Mouse (Mus musculus): Measurements from ENCODE around the gene Dynll1. TPM values are rescaled to one million over a fixed set of nuclear protein-coding genes. Genes with fewer than 3 reads are reported as not detected.

The Dynll1 gene
- total RNA-seq, 2 experiments from 2014 or later: 713 to 752 TPM

- intact Hi-C loops (cut with DNase I): loop anchor here (2.0 kb wide), 1 partner anchor 28 kb away; the partner anchor contains the start of gene Dynll1
- peak; percentile 99 for DNase-seq (ENCODE audit: low spot score in 2 of 2)
Measured at GRCm38 (mm10) chr5:115272812-115273548, 27.8 kb downstream of the Dynll1 start, which contains the start of gene Rnf10. Gene Rnf10 (minus strand): TSS chr5:115272898.

- DNase-seq (ENCODE audit: low spot score in 2 of 2): peak; percentile 23 to 29
- intact Hi-C loops (cut with DNase I): loop anchor here (2.0 kb wide), 1 partner anchor 29 kb away; the partner anchor contains the start of gene Dynll1
Measured at GRCm38 (mm10) chr5:115271931-115272811, 28.6 kb downstream of the Dynll1 start.

GRCm38 (mm10) chr5:115269969-115270368, 30.8 kb downstream of the Dynll1 start:
- intact Hi-C loops (cut with DNase I): loop anchor here (10.0 kb wide), 1 partner anchor 255 kb away; the partner anchor contains the start of gene Sppl3
- no peak for DNase-seq (ENCODE audit: low spot score in 2 of 2)

GRCm38 (mm10) chr5:115268266-115268665, 32.5 kb downstream of the Dynll1 start:
- DNase-seq (ENCODE audit: low spot score in 2 of 2): no peak
- intact Hi-C loops (cut with DNase I): loop anchor here (10.0 kb wide), 1 partner anchor 253 kb away; the partner anchor contains the start of gene Sppl3

GRCm38 (mm10) chr5:115267469-115268045, 33.2 kb downstream of the Dynll1 start:
- intact Hi-C loops (cut with DNase I): loop anchor here (10.0 kb wide), 1 partner anchor 253 kb away; the partner anchor contains the start of gene Sppl3
- DNase-seq (ENCODE audit: low spot score in 2 of 2): no peak

GRCm38 (mm10) chr5:115266787-115267468, 33.9 kb downstream of the Dynll1 start:
- intact Hi-C loops (cut with DNase I): loop anchor here (10.0 kb wide), 1 partner anchor 252 kb away; the partner anchor contains the start of gene Sppl3

GRCm38 (mm10) chr5:115266340-115266739, 34.5 kb downstream of the Dynll1 start:
- intact Hi-C loops (cut with DNase I): loop anchor here (10.0 kb wide), 1 partner anchor 252 kb away; the partner anchor contains the start of gene Sppl3
- DNase-seq (ENCODE audit: low spot score in 2 of 2): no peak

More at GRCm38 (mm10) chr5:115266787-115267468, 33.9 kb downstream of the Dynll1 start:
- DNase-seq (ENCODE audit: low spot score in 2 of 2): no peak

- DNase-seq (ENCODE audit: low spot score in 2 of 2): no peak
- intact Hi-C loops (cut with DNase I): loop anchor here (10.0 kb wide), 1 partner anchor 248 kb away; the partner anchor contains the start of gene Sppl3
Measured at GRCm38 (mm10) chr5:115262502-115263291, 38.1 kb downstream of the Dynll1 start.

GRCm38 (mm10) chr5:115261880-115262279, 38.9 kb downstream of the Dynll1 start:
- intact Hi-C loops (cut with DNase I): loop anchor here (10.0 kb wide), 1 partner anchor 247 kb away; the partner anchor contains the start of gene Sppl3

GRCm38 (mm10) chr5:115261141-115261540, 39.7 kb downstream of the Dynll1 start:
- no peak for DNase-seq (ENCODE audit: low spot score in 2 of 2)

More at GRCm38 (mm10) chr5:115261880-115262279, 38.9 kb downstream of the Dynll1 start:
- no peak for DNase-seq (ENCODE audit: low spot score in 2 of 2)

GRCm38 (mm10) chr5:115260356-115260755, 40.4 kb downstream of the Dynll1 start:
- intact Hi-C loops (cut with DNase I): loop anchor here (10.0 kb wide), 1 partner anchor 246 kb away; the partner anchor contains the start of gene Sppl3
- DNase-seq (ENCODE audit: low spot score in 2 of 2): no peak

More at GRCm38 (mm10) chr5:115261141-115261540, 39.7 kb downstream of the Dynll1 start:
- intact Hi-C loops (cut with DNase I): loop anchor here (10.0 kb wide), 1 partner anchor 246 kb away; the partner anchor contains the start of gene Sppl3

- no peak for DNase-seq (ENCODE audit: low spot score in 2 of 2)
- intact Hi-C loops (cut with DNase I): no loop called here
Measured at GRCm38 (mm10) chr5:115256909-115257546, 43.8 kb downstream of the Dynll1 start.

GRCm38 (mm10) chr5:115255472-115255871, 45.3 kb downstream of the Dynll1 start:
- no peak for DNase-seq (ENCODE audit: low spot score in 2 of 2)
- intact Hi-C loops (cut with DNase I): no loop called here
